Mouse (Mus musculus): Measurements from ENCODE around the gene Elk3. TPM values are rescaled to one million over a fixed set of nuclear protein-coding genes. Genes with fewer than 3 reads are reported as not detected.

Elk3 gene
- polyA plus RNA-seq, 1 experiment from 2014 or later: 4.3 TPM

DNA sequence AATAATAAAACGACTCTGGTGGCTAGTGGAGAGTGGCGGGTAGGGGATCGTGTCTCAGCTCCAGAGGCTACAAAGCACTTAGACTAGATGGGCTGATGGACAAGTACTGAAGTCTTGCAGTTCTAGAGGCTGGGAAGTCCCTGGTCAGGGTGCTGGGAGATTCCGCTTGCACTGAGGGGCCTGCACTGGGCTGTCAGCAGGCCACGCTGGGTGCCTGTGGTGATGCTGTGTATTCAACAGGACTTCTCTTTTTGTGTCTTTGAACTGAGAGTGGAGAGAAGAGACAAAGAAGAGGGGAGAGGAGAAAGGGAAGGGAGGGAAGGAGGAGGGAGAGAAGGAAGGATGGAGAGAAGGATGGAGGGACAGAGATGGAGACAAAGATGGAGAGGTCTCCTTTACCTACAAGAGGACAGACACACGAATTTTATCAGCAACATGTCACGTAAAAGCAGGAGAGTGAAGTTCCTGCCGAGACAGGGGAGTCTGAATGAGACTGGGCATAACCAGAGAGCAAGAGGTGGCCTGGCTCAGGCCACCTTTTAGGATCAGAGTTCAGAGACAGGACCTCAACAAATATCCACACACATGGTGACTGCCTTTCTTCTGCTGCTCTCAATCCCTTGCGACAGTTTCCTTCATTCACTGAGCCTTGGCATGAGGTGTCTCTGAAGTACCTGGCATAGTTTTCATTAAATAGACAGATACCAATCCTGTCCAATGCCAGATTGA is 35.4 kb upstream of the Elk3 start:
- H3K4me2 ChIP-seq: no peak overlapping the region
- no peak for ATAC-seq (ENCODE audit: insufficient read depth)
- no peaks in the 10 kb centered on the region for H3K4me1 ChIP-seq (replicated peaks)
- H3K9ac ChIP-seq: no peak overlapping the region
- 62% methylated on average over 9 of the region's 9 CpGs for WGBS (ENCODE audit: insufficient replicate concordance)
- no peaks in the 10 kb centered on the region for H3K27me3 ChIP-seq
- H3K36me3 ChIP-seq (replicated peaks): no peaks in the 10 kb centered on the region
- H3K9me3 ChIP-seq (replicated peaks): no peaks in the 10 kb centered on the region
- H3K4me3 ChIP-seq (replicated peaks): no peak overlapping the region
- H3K27ac ChIP-seq (replicated peaks): no peak overlapping the region

DNA sequence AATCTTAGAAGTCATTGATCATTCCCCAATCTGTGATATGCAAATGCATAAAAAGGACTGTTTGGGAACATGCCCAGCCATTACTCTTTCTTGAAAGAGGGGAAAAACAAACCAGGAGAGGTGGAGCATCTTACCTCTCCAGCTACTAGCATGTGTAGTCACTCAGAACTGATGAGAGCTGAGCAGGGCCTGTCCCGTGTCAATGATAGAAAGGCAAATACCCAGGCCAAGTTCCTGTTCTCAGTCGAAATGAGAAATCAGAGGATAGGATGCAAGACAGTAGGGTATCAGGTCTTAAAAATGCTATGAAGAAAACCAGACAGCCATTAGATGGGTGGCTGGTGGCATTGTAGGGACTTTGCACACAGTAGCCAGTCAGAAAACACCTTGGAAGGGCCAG is 34.6 kb upstream of the Elk3 start:
- H3K27ac ChIP-seq (replicated peaks): no peak overlapping the region
- H3K9ac ChIP-seq: no peak overlapping the region
- H3K36me3 ChIP-seq (replicated peaks): no peaks in the 10 kb centered on the region
- H3K9me3 ChIP-seq (replicated peaks): no peaks in the 10 kb centered on the region
- ATAC-seq (ENCODE audit: insufficient read depth): no peak
- H3K27me3 ChIP-seq: no peaks in the 10 kb centered on the region
- H3K4me1 ChIP-seq (replicated peaks): no peaks in the 10 kb centered on the region
- WGBS (ENCODE audit: insufficient replicate concordance): 33% methylated on average over 2 of the region's 2 CpGs
- H3K4me2 ChIP-seq: no peak overlapping the region
- H3K4me3 ChIP-seq (replicated peaks): no peak overlapping the region

DNA sequence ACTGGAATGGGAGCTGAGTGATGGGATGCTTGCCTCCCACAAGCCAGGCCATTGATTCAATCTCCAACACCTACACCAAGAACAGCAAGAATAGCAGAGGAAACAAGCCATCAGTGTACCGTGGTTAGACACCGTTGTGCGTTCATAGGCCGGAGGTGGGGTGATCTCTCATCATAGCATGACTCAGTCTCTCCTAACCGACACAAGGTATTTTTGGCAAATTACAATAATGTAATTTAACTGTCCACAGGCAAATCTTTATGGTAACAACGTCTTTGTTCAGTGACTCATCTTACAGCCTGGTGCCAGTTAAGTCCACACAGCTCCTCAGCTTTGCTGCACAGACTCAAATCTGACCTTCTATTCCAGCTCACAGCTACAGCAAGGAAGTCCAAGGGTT is 32.5 kb upstream of the Elk3 start:
- WGBS (ENCODE audit: insufficient replicate concordance): 58% methylated on average over 6 of the region's 6 CpGs
- no peaks in the 10 kb centered on the region for H3K9me3 ChIP-seq (replicated peaks)
- no peak overlapping the region for H3K9ac ChIP-seq
- H3K4me3 ChIP-seq (replicated peaks): no peak overlapping the region
- no peak overlapping the region for H3K4me2 ChIP-seq
- H3K27ac ChIP-seq (replicated peaks): no peak overlapping the region
- H3K36me3 ChIP-seq (replicated peaks): no peaks in the 10 kb centered on the region
- H3K27me3 ChIP-seq: no peaks in the 10 kb centered on the region
- no peaks in the 10 kb centered on the region for H3K4me1 ChIP-seq (replicated peaks)
- no peak for ATAC-seq (ENCODE audit: insufficient read depth)

DNA sequence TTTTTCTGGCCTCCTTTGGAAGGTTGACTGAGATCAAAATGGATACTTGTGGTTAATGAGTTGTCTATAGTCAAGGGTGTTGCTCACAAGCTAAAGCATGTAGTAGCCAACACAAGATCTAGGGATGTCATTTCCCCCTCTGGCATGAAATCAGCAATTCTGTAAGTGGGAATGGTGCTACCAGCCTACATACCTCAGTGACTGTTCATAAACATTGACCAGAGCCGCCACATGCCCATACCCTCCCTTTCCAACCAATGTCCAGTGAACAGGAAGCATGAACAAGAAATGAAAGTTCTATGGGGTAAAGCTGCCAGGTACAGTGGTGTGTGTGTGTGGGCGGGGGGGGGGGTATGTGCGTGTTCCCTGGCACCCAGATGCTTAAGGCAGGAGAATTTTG is 32.1 kb upstream of the Elk3 start:
- WGBS (ENCODE audit: insufficient replicate concordance): 78% methylated on average over 3 of the region's 3 CpGs
- Histone ChIP-seq H3K27ac (replicated peaks) (no peak overlapping the region), H3K4me1 (replicated peaks) (no peaks in the 10 kb centered on the region), H3K27me3 (no peaks in the 10 kb centered on the region), H3K4me3 (replicated peaks) (no peak overlapping the region), H3K9me3 (replicated peaks) (no peaks in the 10 kb centered on the region), H3K4me2 (no peak overlapping the region), H3K36me3 (replicated peaks) (no peaks in the 10 kb centered on the region), H3K9ac (no peak overlapping the region)
- ATAC-seq (ENCODE audit: insufficient read depth): no peak

DNA sequence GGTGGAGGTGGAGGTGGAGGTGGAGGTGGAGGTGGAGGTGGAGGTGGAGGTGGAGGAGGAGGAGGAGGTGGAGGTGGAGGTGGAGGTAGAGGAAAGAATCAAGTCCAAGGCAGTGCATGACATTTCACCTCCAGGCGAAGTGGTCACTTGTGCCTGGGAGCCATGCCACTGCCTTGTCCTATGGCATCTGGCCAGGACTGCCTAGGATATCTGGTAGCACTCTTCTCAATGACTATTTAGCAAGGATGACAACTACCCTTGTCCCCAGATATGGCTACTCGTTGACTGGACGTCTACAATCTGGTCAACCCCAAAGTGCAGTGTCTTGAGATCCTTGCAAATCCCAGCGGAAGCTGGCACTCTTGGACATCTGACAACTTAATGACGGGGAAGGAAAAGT is 27.6 kb upstream of the Elk3 start:
- 68% methylated on average over 5 of the region's 5 CpGs for WGBS (ENCODE audit: insufficient replicate concordance)
- Histone ChIP-seq H3K4me2 (no peak overlapping the region), H3K9ac (no peak overlapping the region), H3K27me3 (no peaks in the 10 kb centered on the region), H3K27ac (replicated peaks) (no peak overlapping the region), H3K4me1 (replicated peaks) (peaks cover 3% of the 10 kb centered on the region; the same call in 1 of the 2 replicates), H3K4me3 (replicated peaks) (no peak overlapping the region), H3K9me3 (replicated peaks) (no peaks in the 10 kb centered on the region), H3K36me3 (replicated peaks) (no peaks in the 10 kb centered on the region)
- no peak for ATAC-seq (ENCODE audit: insufficient read depth)

DNA sequence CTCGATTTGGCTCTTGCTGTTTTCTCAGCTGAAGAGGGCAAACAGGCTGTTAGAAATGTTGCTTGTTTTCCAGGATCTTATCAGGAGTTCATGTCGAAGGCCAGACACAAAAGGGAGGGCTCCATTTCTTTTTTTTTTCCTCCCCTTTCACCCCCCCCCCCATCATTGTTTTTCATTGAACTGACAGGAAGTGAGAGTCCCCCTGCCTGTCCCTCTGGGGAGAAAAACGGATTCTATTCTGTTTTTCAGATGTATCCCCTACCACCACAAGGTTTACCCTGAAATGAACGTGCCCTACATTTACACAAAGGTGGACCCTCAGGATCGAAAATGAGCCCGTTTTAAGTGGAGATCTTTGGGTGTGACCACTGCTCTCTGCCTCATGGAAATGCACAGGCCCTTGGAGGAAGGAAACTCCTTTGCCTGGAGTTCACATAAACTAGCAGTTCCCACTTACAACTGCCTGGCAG is 25.6 kb upstream of the Elk3 start:
- ATAC-seq (ENCODE audit: insufficient read depth): no peak
- H3K4me2 ChIP-seq: peak overlapping the region; percentile 15; the same call in 1 of the 2 replicates

DNA sequence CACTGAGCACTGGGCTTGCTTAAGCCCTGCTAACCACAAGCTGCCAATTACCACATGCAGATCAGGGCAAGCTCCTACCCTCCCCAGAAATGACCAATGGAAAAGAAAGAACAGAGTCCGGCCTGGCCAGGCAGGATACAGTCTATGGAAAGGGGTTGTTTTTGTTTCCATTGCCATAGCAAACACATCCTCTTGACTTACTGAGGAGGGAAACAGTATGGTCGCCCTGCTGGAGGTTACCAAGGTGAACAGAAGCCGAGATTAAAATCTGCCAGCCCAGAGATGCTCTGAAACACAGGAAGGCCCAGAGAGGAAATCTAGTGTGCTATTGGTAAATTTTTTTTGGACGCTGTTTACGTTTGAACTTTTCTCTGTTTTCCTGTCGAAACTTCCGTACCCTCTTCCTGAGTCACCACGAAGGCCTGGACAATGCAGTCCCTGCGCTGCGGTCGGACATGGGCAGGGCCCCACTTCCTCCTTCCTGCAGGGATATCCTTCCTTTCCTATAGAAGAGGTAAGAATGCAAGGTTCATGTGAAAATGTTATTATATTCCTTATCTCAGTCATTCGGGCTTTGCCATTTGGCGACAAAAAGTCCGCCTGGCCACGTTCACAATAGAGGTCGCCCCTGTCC is 25.0 kb upstream of the Elk3 start:
- ATAC-seq (ENCODE audit: insufficient read depth): peak; percentile 67
- Histone ChIP-seq H3K4me1 (replicated peaks) (peaks cover 7% of the 10 kb centered on the region; the same call in 1 of the 2 replicates), H3K27ac (replicated peaks) (peak overlapping the region; percentile 41), H3K36me3 (replicated peaks) (no peaks in the 10 kb centered on the region), H3K27me3 (no peaks in the 10 kb centered on the region), H3K4me2 (peak overlapping the region; percentile 15; the same call in 1 of the 2 replicates), H3K9ac (no peak overlapping the region), H3K4me3 (replicated peaks) (no peak overlapping the region), H3K9me3 (replicated peaks) (no peaks in the 10 kb centered on the region)
- WGBS (ENCODE audit: insufficient replicate concordance): 20% methylated on average over 16 of the region's 16 CpGs

More for the DNA sequence above, 25.6 kb upstream of the Elk3 start:
- Histone ChIP-seq H3K9me3 (replicated peaks) (no peaks in the 10 kb centered on the region), H3K9ac (no peak overlapping the region), H3K27ac (replicated peaks) (peak overlapping the region; percentile 59), H3K36me3 (replicated peaks) (no peaks in the 10 kb centered on the region), H3K4me3 (replicated peaks) (no peak overlapping the region), H3K4me1 (replicated peaks) (peaks cover 7% of the 10 kb centered on the region; the same call in 1 of the 2 replicates), H3K27me3 (no peaks in the 10 kb centered on the region)
- 8% methylated on average over 6 of the region's 6 CpGs for WGBS (ENCODE audit: insufficient replicate concordance)

DNA sequence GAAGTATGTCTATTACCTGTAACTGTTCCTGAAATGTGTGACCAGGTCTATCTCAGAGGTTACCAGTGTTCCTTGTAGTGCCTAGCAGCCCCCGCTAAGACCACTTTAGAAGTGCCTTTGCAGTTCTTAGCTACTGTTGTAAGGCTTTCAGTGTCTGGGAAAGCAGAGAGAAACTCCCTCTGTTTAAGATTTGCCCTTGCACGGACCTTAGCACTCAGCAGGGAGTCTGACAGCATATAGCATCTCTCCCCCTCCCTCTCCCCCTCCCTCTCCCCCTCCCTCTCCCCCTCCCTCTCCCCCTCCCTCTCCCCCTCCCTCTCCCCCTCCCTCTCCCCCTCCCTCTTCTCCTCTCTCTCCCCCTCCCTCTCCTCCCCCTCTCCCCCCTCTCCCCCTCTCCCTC is 24.1 kb upstream of the Elk3 start:
- H3K27ac ChIP-seq (replicated peaks): no peak overlapping the region
- no peaks in the 10 kb centered on the region for H3K9me3 ChIP-seq (replicated peaks)
- no peaks in the 10 kb centered on the region for H3K36me3 ChIP-seq (replicated peaks)
- no peak overlapping the region for H3K4me3 ChIP-seq (replicated peaks)
- 31% methylated on average over 2 of the region's 2 CpGs for WGBS (ENCODE audit: insufficient replicate concordance)
- no peak overlapping the region for H3K9ac ChIP-seq
- ATAC-seq (ENCODE audit: insufficient read depth): no peak
- peaks cover 7% of the 10 kb centered on the region; the same call in 1 of the 2 replicates for H3K4me1 ChIP-seq (replicated peaks)
- no peaks in the 10 kb centered on the region for H3K27me3 ChIP-seq
- no peak overlapping the region for H3K4me2 ChIP-seq

DNA sequence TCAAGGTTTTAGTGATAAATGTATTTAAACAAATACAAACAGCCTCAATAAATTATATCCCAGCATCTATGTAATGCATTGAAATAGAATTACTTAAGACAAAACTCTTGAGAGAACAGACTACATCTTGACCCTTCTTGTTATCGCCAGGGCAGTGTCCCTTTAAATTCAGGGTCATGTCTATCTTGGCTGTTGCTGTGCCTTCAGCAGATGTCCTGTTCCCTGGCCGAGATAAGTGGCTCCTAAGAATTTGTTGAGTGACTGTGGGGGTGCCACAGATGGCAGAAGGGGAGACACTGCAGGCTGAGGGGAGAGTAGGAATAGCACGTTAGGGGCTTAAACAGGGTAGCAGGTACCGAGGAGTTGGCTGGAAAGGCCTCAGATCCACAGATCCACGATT is 22.3 kb upstream of the Elk3 start:
- Histone ChIP-seq H3K4me3 (replicated peaks) (no peak overlapping the region), H3K4me2 (no peak overlapping the region), H3K36me3 (replicated peaks) (no peaks in the 10 kb centered on the region), H3K9ac (no peak overlapping the region), H3K9me3 (replicated peaks) (no peaks in the 10 kb centered on the region), H3K27me3 (no peaks in the 10 kb centered on the region), H3K27ac (replicated peaks) (no peak overlapping the region), H3K4me1 (replicated peaks) (peaks cover 7% of the 10 kb centered on the region; the same call in 1 of the 2 replicates)
- WGBS (ENCODE audit: insufficient replicate concordance): 36% methylated on average over 5 of the region's 5 CpGs
- ATAC-seq (ENCODE audit: insufficient read depth): no peak

DNA sequence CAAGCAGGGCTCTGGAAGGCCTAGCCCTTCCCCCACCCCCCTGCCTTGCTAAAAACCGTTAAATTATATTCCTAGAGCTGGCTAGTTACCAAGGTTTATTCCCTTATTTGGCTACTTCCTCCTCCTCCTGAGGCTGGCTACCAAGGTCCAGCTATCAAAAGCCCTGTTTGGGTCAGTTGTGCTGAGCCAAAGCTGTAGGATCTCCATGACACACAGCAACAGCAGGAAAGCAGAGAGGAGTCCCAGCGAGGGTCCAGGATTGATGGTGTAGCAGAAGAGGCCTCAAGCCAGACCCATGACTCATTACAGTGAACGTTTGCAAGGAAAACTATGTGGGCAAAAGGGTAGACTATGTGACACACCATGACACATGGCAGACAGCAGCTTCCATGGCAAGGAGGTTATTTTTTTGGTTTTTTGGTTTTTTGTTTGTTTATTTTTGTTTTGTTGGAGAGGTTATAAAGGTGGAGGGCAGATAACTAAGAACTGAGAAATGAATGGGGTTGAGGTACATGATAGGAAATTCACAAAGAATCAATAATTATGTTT is 21.4 kb upstream of the Elk3 start:
- 24% methylated on average over 3 of the region's 3 CpGs for WGBS (ENCODE audit: insufficient replicate concordance)
- peaks cover 7% of the 10 kb centered on the region; the same call in 1 of the 2 replicates for H3K4me1 ChIP-seq (replicated peaks)
- H3K4me3 ChIP-seq (replicated peaks): no peak overlapping the region
- H3K27ac ChIP-seq (replicated peaks): no peak overlapping the region
- no peak overlapping the region for H3K9ac ChIP-seq
- no peak overlapping the region for H3K4me2 ChIP-seq
- H3K27me3 ChIP-seq: no peaks in the 10 kb centered on the region
- no peaks in the 10 kb centered on the region for H3K36me3 ChIP-seq (replicated peaks)
- no peaks in the 10 kb centered on the region for H3K9me3 ChIP-seq (replicated peaks)
- no peak for ATAC-seq (ENCODE audit: insufficient read depth)

DNA sequence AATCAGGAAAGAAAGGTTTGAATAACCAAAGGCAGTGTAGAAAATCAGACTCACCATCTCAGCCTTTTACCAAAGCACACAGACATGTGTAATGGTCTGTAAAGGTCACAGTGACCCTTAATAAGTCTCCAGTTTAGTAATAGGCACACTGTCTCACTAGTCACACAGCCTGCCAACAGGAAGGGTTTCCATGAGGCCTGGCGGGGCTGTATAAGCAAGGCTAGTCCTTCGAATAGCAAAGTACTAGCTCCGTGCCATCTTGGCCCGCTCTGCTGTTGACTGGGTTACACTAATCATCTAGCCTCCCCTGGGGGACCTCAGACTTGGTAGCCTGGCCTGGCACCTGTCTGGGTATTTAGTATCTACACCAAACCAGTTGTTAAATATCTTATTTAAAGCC is 20.6 kb upstream of the Elk3 start:
- no peaks in the 10 kb centered on the region for H3K36me3 ChIP-seq (replicated peaks)
- no peaks in the 10 kb centered on the region for H3K27me3 ChIP-seq
- no peak overlapping the region for H3K4me2 ChIP-seq
- ATAC-seq (ENCODE audit: insufficient read depth): no peak
- WGBS (ENCODE audit: insufficient replicate concordance): 74% methylated on average over 4 of the region's 4 CpGs
- H3K4me1 ChIP-seq (replicated peaks): peaks cover 15% of the 10 kb centered on the region
- no peak overlapping the region for H3K9ac ChIP-seq
- no peak overlapping the region for H3K27ac ChIP-seq (replicated peaks)
- no peaks in the 10 kb centered on the region for H3K9me3 ChIP-seq (replicated peaks)
- no peak overlapping the region for H3K4me3 ChIP-seq (replicated peaks)

All from liver, embryonic 15.5 days (tissue).